Mouse (Mus musculus) kidney, embryonic 16.5 days (tissue): Measurements from ENCODE around the gene Sh3rf1. TPM values are rescaled to one million over a fixed set of nuclear protein-coding genes. Genes with fewer than 3 reads are reported as not detected.
A peak's percentile ranks its signal among the peaks of the same experiment; 100 is the strongest.

Experiments
- ATAC-seq: fragments of 200-750 bp; cut with Nextera tagmentation; 2 replicates; pipeline ENCODE4 v1.8.0; 2017; ENCODE audit warnings: moderate TSS enrichment; ENCODE audit not compliant: low FRiP score, low TSS enrichment
- H3K27ac ChIP-seq: fragments of 300-500 bp; sonication (generic); 2 replicates; pipeline ENCODE4 v1.5.1; 2014; ENCODE audit warnings: low read length
- H3K27me3 ChIP-seq: fragments of 300-500 bp; sonication (generic); 2 replicates; pipeline ENCODE4 v1.6.1; 2014; ENCODE audit warnings: low read length, control low read depth, mixed read lengths; ENCODE audit not compliant: insufficient read depth
- H3K36me3 ChIP-seq: fragments of 300-500 bp; sonication (generic); 2 replicates; pipeline ENCODE4 v1.6.1; 2014; ENCODE audit warnings: low read length, control low read depth, mixed read lengths; ENCODE audit not compliant: insufficient read depth
- H3K4me1 ChIP-seq: fragments of 300-500 bp; sonication (generic); 2 replicates; pipeline ENCODE4 v1.6.1; 2014; ENCODE audit warnings: low read length, control low read depth, mixed read lengths; ENCODE audit not compliant: insufficient read depth
- H3K4me2 ChIP-seq: fragments of 300-500 bp; sonication (generic); replicated peaks from 2 replicates; pipeline ENCODE4 v1.6.1; 2014; ENCODE audit warnings: low read depth, low read length
- H3K4me3 ChIP-seq: fragments of 300-500 bp; sonication (generic); 2 replicates; pipeline ENCODE4 v1.5.1; 2014; ENCODE audit warnings: mild to moderate bottlenecking, low read length
- H3K9ac ChIP-seq: fragments of 300-500 bp; sonication (generic); replicated peaks from 2 replicates; pipeline ENCODE4 v1.6.1; 2014; ENCODE audit warnings: low read length
- H3K9me3 ChIP-seq: fragments of 300-500 bp; sonication (generic); 2 replicates; pipeline ENCODE4 v1.6.1; 2016; ENCODE audit warnings: low read length, control low read depth
- WGBS: fragments of 180-500 bp; shearing (Covaris S2); extraction: QIAGEN DNeasy Blood & Tissue Kit; methylation state at CpG from one replicate; pipeline ENCODE4 v1.1.7; 2014; 5-methylcytosine and 5-hydroxymethylcytosine counted together
- polyA plus RNA-seq: library from polyadenylated mRNA; unstranded; fragments of >200 nt; fragmentation: Nextera tagmentation; extraction: Ambion mirVana; gene quantifications from 2 replicates; pipeline ENCODE4 v1.2.1, GENCODE M21; 2015

The Sh3rf1 gene
- polyA plus RNA-seq, 1 experiment from 2014 or later = 23.3 TPM

GRCm38 (mm10) chr8:61282303-61283168 lies 58.9 kb downstream of the Sh3rf1 start:
- WGBS = 45% methylated on average over 10 of the region's 10 CpGs
- no peak overlapping the region for H3K9ac ChIP-seq
- no peaks in the 10 kb centered on the region for H3K36me3 ChIP-seq
- H3K27ac ChIP-seq = peak overlapping the region; percentile 83
- H3K4me2 ChIP-seq = no peak overlapping the region
- no peaks in the 10 kb centered on the region for H3K27me3 ChIP-seq
- peak; percentile 40; the same call in 1 of the 2 replicates for ATAC-seq
- H3K4me1 ChIP-seq = peaks cover 64% of the 10 kb centered on the region
- H3K4me3 ChIP-seq = no peak overlapping the region
- H3K9me3 ChIP-seq = no peaks in the 10 kb centered on the region

DNA sequence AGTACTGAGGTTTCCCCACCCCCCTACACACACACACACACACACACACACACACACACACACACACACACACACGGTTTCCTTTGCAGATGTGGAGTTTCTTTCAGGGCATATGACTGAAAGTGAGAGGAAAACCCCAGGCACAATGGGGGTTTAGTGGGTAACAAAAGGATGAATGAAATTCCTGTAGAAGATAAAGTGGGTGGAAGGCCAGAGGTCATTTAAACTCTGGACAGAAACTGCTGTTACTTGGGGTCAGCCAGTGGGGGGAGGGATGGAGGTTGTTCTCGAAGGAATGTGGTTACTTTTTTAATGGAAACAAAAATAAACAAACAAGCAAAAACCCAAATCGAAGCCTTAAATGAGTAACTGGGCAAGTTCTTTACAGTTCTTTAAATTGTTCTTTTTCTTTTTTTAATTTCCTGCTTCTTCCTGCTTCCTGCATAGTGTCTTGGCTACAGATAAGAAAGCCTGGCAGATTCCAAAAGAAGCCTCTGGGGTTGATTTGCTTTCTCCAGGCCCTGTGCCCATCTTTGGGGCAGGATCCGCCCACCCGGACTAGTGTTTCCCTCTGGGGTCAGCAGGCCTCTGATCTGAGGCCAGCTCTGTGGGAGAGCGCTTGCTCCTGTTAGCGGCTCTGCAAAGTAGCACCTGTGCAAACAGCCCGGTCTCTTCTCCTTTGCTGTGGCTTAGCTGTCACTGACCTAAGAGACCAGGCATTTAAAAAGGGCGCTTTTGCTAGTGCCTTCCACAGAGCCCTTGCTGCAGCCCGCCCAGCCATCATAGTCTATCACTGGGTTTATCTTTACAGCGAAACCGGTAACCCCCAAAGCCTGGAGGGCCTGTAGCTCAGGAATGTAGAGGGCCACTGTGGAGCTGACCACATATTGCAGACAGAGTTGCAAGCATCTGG lies 59.8 kb downstream of the Sh3rf1 start:
- peak; percentile 83 for ATAC-seq
- Histone ChIP-seq H3K4me3 (no peak overlapping the region), H3K27me3 (no peaks in the 10 kb centered on the region), H3K36me3 (no peaks in the 10 kb centered on the region), H3K4me1 (peaks cover 71% of the 10 kb centered on the region), H3K4me2 (peak overlapping the region; percentile 16; the same call in 1 of the 2 replicates), H3K9ac (no peak overlapping the region), H3K9me3 (no peaks in the 10 kb centered on the region), H3K27ac (peak overlapping the region; percentile 83)
- 4% methylated on average over 12 of the region's 12 CpGs for WGBS

- Histone ChIP-seq H3K4me3 (no peak overlapping the region), H3K4me1 (peaks cover 84% of the 10 kb centered on the region), H3K4me2 (peak overlapping the region; percentile 35), H3K27ac (peak overlapping the region; percentile 26; the same call in 1 of the 2 replicates), H3K27me3 (no peaks in the 10 kb centered on the region), H3K36me3 (no peaks in the 10 kb centered on the region), H3K9me3 (no peaks in the 10 kb centered on the region), H3K9ac (no peak overlapping the region)
- ATAC-seq = no peak
- WGBS = 21% methylated on average over 7 of the region's 7 CpGs
Measured at GRCm38 (mm10) chr8:61285896-61286295, 62.2 kb downstream of the Sh3rf1 start.

DNA sequence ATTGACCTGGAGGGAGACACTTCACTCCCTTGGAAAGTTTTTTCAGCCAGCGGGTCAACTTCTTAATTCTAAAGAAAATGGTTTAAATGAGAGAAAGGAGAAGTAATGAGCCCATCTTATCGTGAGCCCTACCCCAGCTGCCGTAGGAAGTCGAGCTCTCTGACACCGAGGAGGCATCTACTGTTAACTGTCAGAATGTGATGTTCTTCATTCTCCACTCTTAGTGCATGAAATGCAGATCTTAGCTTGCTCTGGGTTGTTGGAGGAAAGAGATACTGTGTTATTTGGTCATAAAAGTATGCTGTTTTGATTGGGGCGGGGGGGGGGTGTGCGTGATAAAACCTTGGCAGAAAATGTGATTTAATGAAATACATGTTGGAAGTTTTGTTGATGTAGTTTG lies 62.7 kb downstream of the Sh3rf1 start:
- Histone ChIP-seq H3K4me1 (peaks cover 83% of the 10 kb centered on the region), H3K4me3 (no peak overlapping the region), H3K4me2 (peak overlapping the region; percentile 35), H3K9me3 (no peaks in the 10 kb centered on the region), H3K9ac (no peak overlapping the region), H3K36me3 (no peaks in the 10 kb centered on the region), H3K27me3 (no peaks in the 10 kb centered on the region), H3K27ac (peak overlapping the region; percentile 26; the same call in 1 of the 2 replicates)
- no peak for ATAC-seq
- 21% methylated on average over 7 of the region's 7 CpGs for WGBS

GRCm38 (mm10) chr8:61286795-61287385 lies 63.2 kb downstream of the Sh3rf1 start:
- Histone ChIP-seq H3K4me1 (peaks cover 78% of the 10 kb centered on the region), H3K27ac (peak overlapping the region; percentile 26; the same call in 1 of the 2 replicates), H3K9me3 (no peaks in the 10 kb centered on the region), H3K4me3 (no peak overlapping the region), H3K36me3 (no peaks in the 10 kb centered on the region), H3K4me2 (peak overlapping the region; percentile 35), H3K27me3 (no peaks in the 10 kb centered on the region), H3K9ac (no peak overlapping the region; the same call in 1 of the 2 replicates)
- peak; percentile 36 for ATAC-seq
- WGBS = 35% methylated on average over 14 of the region's 14 CpGs

- no peak overlapping the region for H3K4me3 ChIP-seq
- H3K4me1 ChIP-seq = peaks cover 66% of the 10 kb centered on the region
- H3K27ac ChIP-seq = peak overlapping the region; percentile 13; the same call in 1 of the 2 replicates
- 54% methylated on average over 11 of the region's 11 CpGs for WGBS
- H3K9ac ChIP-seq = no peak overlapping the region
- no peaks in the 10 kb centered on the region for H3K9me3 ChIP-seq
- H3K4me2 ChIP-seq = no peak overlapping the region
- no peaks in the 10 kb centered on the region for H3K36me3 ChIP-seq
- no peak for ATAC-seq
- no peaks in the 10 kb centered on the region for H3K27me3 ChIP-seq
Measured at GRCm38 (mm10) chr8:61288006-61288566, 64.4 kb downstream of the Sh3rf1 start.

- ATAC-seq = no peak
- Histone ChIP-seq H3K4me1 (peaks cover 61% of the 10 kb centered on the region), H3K36me3 (no peaks in the 10 kb centered on the region), H3K4me3 (no peak overlapping the region), H3K9ac (no peak overlapping the region), H3K9me3 (no peaks in the 10 kb centered on the region), H3K27ac (peak overlapping the region; percentile 13; the same call in 1 of the 2 replicates), H3K27me3 (no peaks in the 10 kb centered on the region), H3K4me2 (no peak overlapping the region)
- WGBS = 27% methylated on average over 7 of the region's 7 CpGs
Measured at GRCm38 (mm10) chr8:61288676-61289075, 65.0 kb downstream of the Sh3rf1 start.

GRCm38 (mm10) chr8:61295040-61295439 lies 71.4 kb downstream of the Sh3rf1 start:
- no peak for ATAC-seq
- WGBS = 91% methylated on average over 4 of the region's 4 CpGs

DNA sequence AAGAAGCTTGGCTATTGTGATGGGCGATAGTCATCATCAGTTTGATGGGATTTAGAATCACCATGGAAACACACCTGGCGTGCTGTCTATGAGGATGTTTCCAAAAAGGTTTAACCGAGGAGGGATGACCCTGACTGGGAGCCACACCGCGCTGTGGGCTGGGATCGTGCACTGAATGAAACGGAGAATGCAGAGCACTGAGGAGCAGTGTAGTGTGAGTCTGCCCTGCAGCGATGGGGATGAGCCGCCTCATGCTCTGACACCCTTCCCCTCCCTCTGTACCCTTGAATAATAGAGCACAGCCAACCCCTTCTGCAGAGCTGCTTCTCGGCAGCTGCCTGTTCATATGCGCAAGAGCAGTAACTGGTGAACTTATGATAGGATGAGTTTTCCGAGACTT lies 71.8 kb downstream of the Sh3rf1 start:
- H3K36me3 ChIP-seq = no peaks in the 10 kb centered on the region
- H3K27ac ChIP-seq = no peak overlapping the region
- ATAC-seq = no peak
- H3K9ac ChIP-seq = no peak overlapping the region
- no peaks in the 10 kb centered on the region for H3K9me3 ChIP-seq
- H3K4me3 ChIP-seq = no peak overlapping the region
- 77% methylated on average over 12 of the region's 12 CpGs for WGBS
- H3K4me1 ChIP-seq = 0 out of 2 replicates have a peak, but pooled peaks cover 4% of the 10 kb centered on the region
- H3K4me2 ChIP-seq = no peak overlapping the region
- H3K27me3 ChIP-seq = no peaks in the 10 kb centered on the region

More at GRCm38 (mm10) chr8:61295040-61295439, 71.4 kb downstream of the Sh3rf1 start:
- Histone ChIP-seq H3K4me1 (0 out of 2 replicates have a peak, but pooled peaks cover 4% of the 10 kb centered on the region), H3K4me3 (no peak overlapping the region), H3K36me3 (no peaks in the 10 kb centered on the region), H3K9me3 (no peaks in the 10 kb centered on the region), H3K9ac (no peak overlapping the region), H3K27me3 (no peaks in the 10 kb centered on the region), H3K27ac (no peak overlapping the region), H3K4me2 (no peak overlapping the region)
